Comparison of ENCODE assay signal across 24 mouse cellular contexts in genomic region chr4:105728696-105729095, GRCm38 (mm10).
"Had no signal": no experiment of that assay in that cellular context is flagged by ENCODE, and none has a peak within 500 bp of the region (broad histone marks: within the 10 kb centered on the region; RNA-seq: fewer than 3 reads in every experiment).

No protein-coding gene starts in this region.

- H3K36me3 ChIP-seq: heart, embryonic 10.5 days; heart, embryonic 12.5 days; hindbrain, embryonic 12.5 days; hindbrain, embryonic 15.5 days; intestine, embryonic 15.5 days; limb, embryonic 13.5 days; limb, embryonic 15.5 days; liver, embryonic 12.5 days had no signal

- H3K4me1 ChIP-seq: heart, embryonic 10.5 days; heart, embryonic 12.5 days; hindbrain, embryonic 12.5 days; hindbrain, embryonic 15.5 days; intestine, embryonic 15.5 days; limb, embryonic 13.5 days; limb, embryonic 15.5 days; liver, embryonic 12.5 days had no signal

- ATAC-seq: inflammation-experienced regulatory T-cells, adult 6 months; intestine, embryonic 15.5 days; intestine, postnatal 0 days; liver, embryonic 12.5 days had no signal

- H3K9ac ChIP-seq: heart, embryonic 12.5 days; hindbrain, embryonic 12.5 days; hindbrain, embryonic 15.5 days; intestine, embryonic 15.5 days; limb, embryonic 13.5 days; limb, embryonic 15.5 days; liver, embryonic 12.5 days; liver, embryonic 14.5 days had no signal

- H3K4me3 ChIP-seq: gastrocnemius, adult 2 months; heart, adult 2 months; heart, embryonic 10.5 days; heart, embryonic 12.5 days; hindbrain, embryonic 12.5 days; hindbrain, embryonic 15.5 days; intestine, embryonic 15.5 days; layer of hippocampus, adult 2 months; left cerebral cortex, adult 2 months; limb, embryonic 13.5 days; limb, embryonic 15.5 days; liver, embryonic 12.5 days had no signal

- H3K4me2 ChIP-seq: heart, embryonic 12.5 days; hindbrain, embryonic 12.5 days; hindbrain, embryonic 15.5 days; intestine, embryonic 15.5 days; limb, embryonic 13.5 days; limb, embryonic 15.5 days; liver, embryonic 12.5 days had no signal

- DNase-seq: gastrocnemius, adult 2 months; gastrocnemius, postnatal 10 days; gastrocnemius, postnatal 36 days; heart, adult 2 months; heart, postnatal 10 days; heart, postnatal 4 days; kidney, adult 18-20 months; kidney, adult 8-10 months; kidney, postnatal 10 days; kidney, postnatal 25 days; kidney, postnatal 4 days had no signal

- H3K27ac ChIP-seq: gastrocnemius, adult 2 months; heart, adult 2 months; heart, embryonic 10.5 days; hindbrain, embryonic 12.5 days; hindbrain, embryonic 15.5 days; intestine, embryonic 15.5 days; layer of hippocampus, adult 2 months; left cerebral cortex, adult 2 months; limb, embryonic 13.5 days; limb, embryonic 15.5 days; liver, embryonic 12.5 days; liver, embryonic 14.5 days had no signal

- H3K9me3 ChIP-seq: heart, embryonic 10.5 days; heart, embryonic 12.5 days; hindbrain, embryonic 12.5 days; hindbrain, embryonic 15.5 days; intestine, embryonic 15.5 days; limb, embryonic 13.5 days; limb, embryonic 15.5 days; liver, embryonic 12.5 days had no signal

- H3K27me3 ChIP-seq: heart, embryonic 12.5 days; hindbrain, embryonic 12.5 days; hindbrain, embryonic 15.5 days; intestine, embryonic 15.5 days; limb, embryonic 13.5 days; limb, embryonic 15.5 days; liver, embryonic 12.5 days had no signal
